27 mouse cellular contexts compared by ENCODE assay signal in genomic region chr13:101407633-101408032, GRCm38 (mm10).
A peak's percentile ranks its signal among the peaks of the same experiment; 100 is the strongest.
DNase-seq lines count a peak whose midpoint lies in the region; ATAC-seq and TF ChIP-seq lines count a peak whose summit lies in the region.
"Had no signal": no experiment of that assay in that cellular context is flagged by ENCODE, and none has a peak within 500 bp of the region (broad histone marks: within the 10 kb centered on the region; RNA-seq: fewer than 3 reads in every experiment).

No protein-coding gene starts in this region.

- H3K9ac ChIP-seq in hindbrain, postnatal 0 days (replicated peaks; ENCODE audit: low read length) = no peak overlapping the region
- H3K9ac ChIP-seq in hindbrain, embryonic 12.5 days = no peak overlapping the region
- H3K9ac ChIP-seq in neural tube, embryonic 15.5 days (replicated peaks) = no peak overlapping the region
- H3K9ac ChIP-seq: heart, embryonic 15.5 days; liver, embryonic 14.5 days; midbrain, embryonic 13.5 days had no signal

- H3K9me3 ChIP-seq in hindbrain, postnatal 0 days (ENCODE audit: low read length) = no peaks in the 10 kb centered on the region
- H3K9me3 ChIP-seq in hindbrain, embryonic 12.5 days (replicated peaks) = no peaks in the 10 kb centered on the region
- H3K9me3 ChIP-seq in neural tube, embryonic 15.5 days (replicated peaks) = no peaks in the 10 kb centered on the region
- H3K9me3 ChIP-seq: heart, embryonic 15.5 days; midbrain, embryonic 13.5 days had no signal

- H3K4me2 ChIP-seq in hindbrain, postnatal 0 days (ENCODE audit: low read depth, low read length) = no peak overlapping the region
- no peak overlapping the region for H3K4me2 ChIP-seq in hindbrain, embryonic 12.5 days (replicated peaks)
- H3K4me2 ChIP-seq in neural tube, embryonic 15.5 days = no peak overlapping the region
- H3K4me2 ChIP-seq: heart, embryonic 15.5 days; midbrain, embryonic 13.5 days had no signal

- WGBS in hindbrain, postnatal 0 days = 87% methylated on average over 1 of the region's 1 CpGs
- 79% methylated on average over 1 of the region's 1 CpGs for WGBS in hindbrain, embryonic 12.5 days
- WGBS in neural tube, embryonic 15.5 days = 89% methylated on average over 1 of the region's 1 CpGs

- H3K27ac ChIP-seq in hindbrain, postnatal 0 days = no peak overlapping the region
- no peak overlapping the region for H3K27ac ChIP-seq in hindbrain, embryonic 12.5 days
- H3K27ac ChIP-seq in neural tube, embryonic 15.5 days (replicated peaks) = no peak overlapping the region
- H3K27ac ChIP-seq: gastrocnemius, adult 2 months; heart, embryonic 15.5 days; liver, embryonic 14.5 days; macrophage; midbrain, embryonic 13.5 days; stomach, postnatal 0 days had no signal

- no peaks in the 10 kb centered on the region for H3K27me3 ChIP-seq in hindbrain, postnatal 0 days (ENCODE audit: insufficient read depth, low read length)
- H3K27me3 ChIP-seq in hindbrain, embryonic 12.5 days = no peaks in the 10 kb centered on the region
- no peaks in the 10 kb centered on the region for H3K27me3 ChIP-seq in neural tube, embryonic 15.5 days (replicated peaks)
- H3K27me3 ChIP-seq: heart, embryonic 15.5 days; midbrain, embryonic 13.5 days had no signal

- no peak overlapping the region for H3K4me3 ChIP-seq in hindbrain, postnatal 0 days (ENCODE audit: low read length)
- no peak overlapping the region for H3K4me3 ChIP-seq in hindbrain, embryonic 12.5 days
- no peak overlapping the region for H3K4me3 ChIP-seq in neural tube, embryonic 15.5 days (replicated peaks)
- H3K4me3 ChIP-seq: erythroblast, embryonic 14.5 days; gastrocnemius, adult 2 months; heart, embryonic 15.5 days; midbrain, embryonic 13.5 days had no signal

- no peaks in the 10 kb centered on the region for H3K36me3 ChIP-seq in hindbrain, postnatal 0 days (ENCODE audit: insufficient read depth, low read length)
- no peaks in the 10 kb centered on the region for H3K36me3 ChIP-seq in hindbrain, embryonic 12.5 days
- no peaks in the 10 kb centered on the region for H3K36me3 ChIP-seq in neural tube, embryonic 15.5 days
- H3K36me3 ChIP-seq: heart, embryonic 15.5 days; midbrain, embryonic 13.5 days had no signal

- DNase-seq in hindbrain, postnatal 0 days (ENCODE audit: low spot score) = peak; percentile 23
- peak; percentile 98 for DNase-seq in brain, adult 2 months (ENCODE audit: low read depth, low spot score)
- peak; percentile 90 to 94 for DNase-seq in cerebellum, adult 18-20 months
- DNase-seq in cerebellum, postnatal 10 days = peak; percentile 65 to 80
- DNase-seq in adrenal gland, postnatal 10 days = no peak
- no peak for DNase-seq in heart, adult 18-20 months
- DNase-seq: adrenal gland, postnatal 36 days; gastrocnemius, adult 2 months; kidney, adult 8-10 months; kidney, postnatal 10 days; liver; lung, adult 2 months; lung, postnatal 10 days; right cerebral cortex, adult 18-20 months; spleen, adult 18-20 months; thymus, adult 18-20 months; thymus, postnatal 25 days had no signal

- ATAC-seq in hindbrain, postnatal 0 days = no peak
- ATAC-seq in hindbrain, embryonic 12.5 days (ENCODE audit: low FRiP score) = no peak
- ATAC-seq in neural tube, embryonic 15.5 days (ENCODE audit: low FRiP score) = no peak
- ATAC-seq: forebrain, embryonic 16.5 days; intestine, embryonic 16.5 days; midbrain, embryonic 13.5 days had no signal

- H3K4me1 ChIP-seq in hindbrain, postnatal 0 days (ENCODE audit: insufficient read depth, low read length) = no peaks in the 10 kb centered on the region
- no peaks in the 10 kb centered on the region for H3K4me1 ChIP-seq in hindbrain, embryonic 12.5 days
- H3K4me1 ChIP-seq in neural tube, embryonic 15.5 days = no peaks in the 10 kb centered on the region
- H3K4me1 ChIP-seq: heart, embryonic 15.5 days; midbrain, embryonic 13.5 days had no signal

- TF ChIP-seq CTCF in hindbrain, postnatal 0 days (IDR thresholded peaks at IDR 0.05; ENCODE audit: low read depth) = no peak

Comparison
In these comparisons a context has a peak if more than half of its experiments do, and no peak if none do; other contexts are left out.
1. DNase-seq: peak in hindbrain, postnatal 0 days (single experiment), brain, adult 2 months (single experiment), cerebellum, adult 18-20 months (2 of 2) and cerebellum, postnatal 10 days (2 of 2); none in adrenal gland, postnatal 10 days (single experiment) and heart, adult 18-20 months (0 of 2).